Mouse (Mus musculus): Measurements from ENCODE around the gene Tent4b. TPM values are rescaled to one million over a fixed set of nuclear protein-coding genes. Genes with fewer than 3 reads are reported as not detected.

The Tent4b gene
- polyA plus RNA-seq, 2 experiments = 10.9 to 22.7 TPM

GRCm38 (mm10) chr8:88297976-88298732, 99.1 kb downstream of the Tent4b start:
- Histone ChIP-seq H3K9ac (ENCODE audit: low read depth, low read length, severe bottlenecking) (no peak overlapping the region), H3K4me2 (replicated peaks; ENCODE audit: low read depth, low read length, severe bottlenecking) (no peak overlapping the region), H3K27me3 (ENCODE audit: control insufficient read depth, insufficient read depth, low read length) (no peaks in the 10 kb centered on the region), H3K4me3 (replicated peaks; ENCODE audit: low read length) (no peak overlapping the region), H3K4me1 (ENCODE audit: control insufficient read depth, insufficient read depth, low read length) (no peaks in the 10 kb centered on the region), H3K36me3 (ENCODE audit: control insufficient read depth, insufficient read depth, low read length) (no peaks in the 10 kb centered on the region), H3K27ac (replicated peaks; ENCODE audit: low read depth, low read length) (no peak overlapping the region), H3K9me3 (ENCODE audit: control insufficient read depth, low read length) (no peaks in the 10 kb centered on the region)
- ATAC-seq (ENCODE audit: low FRiP score, low read depth) (no peak), DNase-seq (ENCODE audit: low spot score) (no peak)
- no peak for TF ChIP-seq POLR2A (IDR thresholded peaks at IDR 0.05; ENCODE audit: borderline replicate concordance, extremely low read depth, insufficient read depth, insufficient read length)
- WGBS = 46% methylated on average over 12 of the region's 12 CpGs

GRCm38 (mm10) chr8:88298733-88299103, 99.7 kb downstream of the Tent4b start:
- H3K4me2 ChIP-seq (replicated peaks; ENCODE audit: low read depth, low read length, severe bottlenecking) = no peak overlapping the region
- H3K27me3 ChIP-seq (ENCODE audit: control insufficient read depth, insufficient read depth, low read length) = no peaks in the 10 kb centered on the region
- no peak overlapping the region for H3K9ac ChIP-seq (ENCODE audit: low read depth, low read length, severe bottlenecking)
- H3K36me3 ChIP-seq (ENCODE audit: control insufficient read depth, insufficient read depth, low read length) = no peaks in the 10 kb centered on the region
- no peaks in the 10 kb centered on the region for H3K9me3 ChIP-seq (ENCODE audit: control insufficient read depth, low read length)
- DNase-seq (ENCODE audit: low spot score) = no peak
- 77% methylated on average over 10 of the region's 10 CpGs for WGBS
- H3K27ac ChIP-seq (replicated peaks; ENCODE audit: low read depth, low read length) = no peak overlapping the region
- ATAC-seq (ENCODE audit: low FRiP score, low read depth) = no peak
- TF ChIP-seq POLR2A (IDR thresholded peaks at IDR 0.05; ENCODE audit: borderline replicate concordance, extremely low read depth, insufficient read depth, insufficient read length) = no peak
- no peak overlapping the region for H3K4me3 ChIP-seq (replicated peaks; ENCODE audit: low read length)
- no peaks in the 10 kb centered on the region for H3K4me1 ChIP-seq (ENCODE audit: control insufficient read depth, insufficient read depth, low read length)

- H3K36me3 ChIP-seq (ENCODE audit: control insufficient read depth, insufficient read depth, low read length) = no peaks in the 10 kb centered on the region
- 64% methylated on average over 10 of the region's 10 CpGs for WGBS
- H3K9me3 ChIP-seq (ENCODE audit: control insufficient read depth, low read length) = no peaks in the 10 kb centered on the region
- H3K4me1 ChIP-seq (ENCODE audit: control insufficient read depth, insufficient read depth, low read length) = no peaks in the 10 kb centered on the region
- no peak overlapping the region for H3K4me2 ChIP-seq (replicated peaks; ENCODE audit: low read depth, low read length, severe bottlenecking)
- no peak for TF ChIP-seq POLR2A (IDR thresholded peaks at IDR 0.05; ENCODE audit: borderline replicate concordance, extremely low read depth, insufficient read depth, insufficient read length)
- H3K27ac ChIP-seq (replicated peaks; ENCODE audit: low read depth, low read length) = no peak overlapping the region
- DNase-seq (ENCODE audit: low spot score) (no peak), ATAC-seq (ENCODE audit: low FRiP score, low read depth) (no peak)
- H3K27me3 ChIP-seq (ENCODE audit: control insufficient read depth, insufficient read depth, low read length) = no peaks in the 10 kb centered on the region
- H3K9ac ChIP-seq (ENCODE audit: low read depth, low read length, severe bottlenecking) = no peak overlapping the region
- no peak overlapping the region for H3K4me3 ChIP-seq (replicated peaks; ENCODE audit: low read length)
Observed at GRCm38 (mm10) chr8:88299907-88300603, 101.0 kb downstream of the Tent4b start.

- no peaks in the 10 kb centered on the region for H3K9me3 ChIP-seq (ENCODE audit: control insufficient read depth, low read length)
- no peak overlapping the region for H3K27ac ChIP-seq (replicated peaks; ENCODE audit: low read depth, low read length)
- TF ChIP-seq POLR2A (IDR thresholded peaks at IDR 0.05; ENCODE audit: borderline replicate concordance, extremely low read depth, insufficient read depth, insufficient read length) = no peak
- H3K4me3 ChIP-seq (replicated peaks; ENCODE audit: low read length) = no peak overlapping the region
- no peak for DNase-seq (ENCODE audit: low spot score)
- ATAC-seq (ENCODE audit: low FRiP score, low read depth) = no peak
- no peaks in the 10 kb centered on the region for H3K27me3 ChIP-seq (ENCODE audit: control insufficient read depth, insufficient read depth, low read length)
- no peak overlapping the region for H3K4me2 ChIP-seq (replicated peaks; ENCODE audit: low read depth, low read length, severe bottlenecking)
- no peaks in the 10 kb centered on the region for H3K4me1 ChIP-seq (ENCODE audit: control insufficient read depth, insufficient read depth, low read length)
- no peaks in the 10 kb centered on the region for H3K36me3 ChIP-seq (ENCODE audit: control insufficient read depth, insufficient read depth, low read length)
- no peak overlapping the region for H3K9ac ChIP-seq (ENCODE audit: low read depth, low read length, severe bottlenecking)
- 57% methylated on average over 15 of the region's 15 CpGs for WGBS
Observed at GRCm38 (mm10) chr8:88301589-88302437, 102.8 kb downstream of the Tent4b start.

GRCm38 (mm10) chr8:88305814-88306213, 106.8 kb downstream of the Tent4b start:
- Histone ChIP-seq H3K9me3 (ENCODE audit: control insufficient read depth, low read length) (no peaks in the 10 kb centered on the region), H3K9ac (ENCODE audit: low read depth, low read length, severe bottlenecking) (no peak overlapping the region), H3K4me2 (replicated peaks; ENCODE audit: low read depth, low read length, severe bottlenecking) (no peak overlapping the region), H3K27me3 (ENCODE audit: control insufficient read depth, insufficient read depth, low read length) (no peaks in the 10 kb centered on the region), H3K27ac (replicated peaks; ENCODE audit: low read depth, low read length) (no peak overlapping the region), H3K4me1 (ENCODE audit: control insufficient read depth, insufficient read depth, low read length) (no peaks in the 10 kb centered on the region), H3K4me3 (replicated peaks; ENCODE audit: low read length) (no peak overlapping the region), H3K36me3 (ENCODE audit: control insufficient read depth, insufficient read depth, low read length) (no peaks in the 10 kb centered on the region)
- ATAC-seq (ENCODE audit: low FRiP score, low read depth) (no peak), DNase-seq (ENCODE audit: low spot score) (no peak)
- no peak for TF ChIP-seq POLR2A (IDR thresholded peaks at IDR 0.05; ENCODE audit: borderline replicate concordance, extremely low read depth, insufficient read depth, insufficient read length)
- WGBS = 89% methylated on average over 4 of the region's 4 CpGs
